Mouse (Mus musculus) lung, postnatal 0 days (tissue): ENCODE results near the gene Kalrn. TPM values are rescaled to one million over a fixed set of nuclear protein-coding genes. Genes with fewer than 3 reads are reported as not detected.

Experiments
- ATAC-seq: fragments of 200-750 bp; cut with Nextera tagmentation; 2 replicates; pipeline ENCODE4 v1.8.0; 2017; ENCODE audit warnings: moderate library complexity
- DNase-seq: peaks from one replicate; pipeline ENCODE4 v3.0.0-alpha.2; 2016; ENCODE audit warnings: low spot score
- H3K27ac ChIP-seq: fragments of 300-500 bp; sonication (generic); 2 replicates; pipeline ENCODE4 v1.5.1; 2014; ENCODE audit warnings: antibody characterized with exemption, mild to moderate bottlenecking, low read length, mixed read lengths
- H3K27me3 ChIP-seq: fragments of 300-500 bp; sonication (generic); replicated peaks from 2 replicates; pipeline ENCODE4 v1.6.1; 2014; ENCODE audit warnings: low read length, mixed read lengths; ENCODE audit not compliant: insufficient read depth
- H3K36me3 ChIP-seq: fragments of 300-500 bp; sonication (generic); 2 replicates; pipeline ENCODE4 v1.6.1; 2014; ENCODE audit warnings: low read length, mixed read lengths; ENCODE audit not compliant: insufficient read depth
- H3K4me1 ChIP-seq: fragments of 300-500 bp; sonication (generic); 2 replicates; pipeline ENCODE4 v1.6.1; 2014; ENCODE audit warnings: antibody characterized with exemption, low read depth, low read length, mixed read lengths; ENCODE audit not compliant: insufficient read depth
- H3K4me2 ChIP-seq: fragments of 300-500 bp; sonication (generic); replicated peaks from 2 replicates; pipeline ENCODE4 v1.6.1; 2014; ENCODE audit warnings: low read depth, mild to moderate bottlenecking, low read length, moderate library complexity, mixed read lengths
- H3K4me3 ChIP-seq: fragments of 300-500 bp; sonication (generic); 2 replicates; pipeline ENCODE4 v1.5.1; 2014; ENCODE audit warnings: low read depth, low read length
- H3K9ac ChIP-seq: fragments of 300-500 bp; sonication (generic); replicated peaks from 2 replicates; pipeline ENCODE4 v1.6.1; 2014; ENCODE audit warnings: low read depth, mild to moderate bottlenecking
- H3K9me3 ChIP-seq: fragments of 300-500 bp; sonication (generic); 2 replicates; pipeline ENCODE4 v1.6.1; 2016; ENCODE audit warnings: low read length, mixed read lengths
- CTCF ChIP-seq: IDR thresholded peaks from 2 replicates; pipeline ENCODE4 v1.5.1; 2016; ENCODE audit warnings: antibody characterized with exemption, mild to moderate bottlenecking
- EP300 ChIP-seq: IDR thresholded peaks from 2 replicates; pipeline ENCODE4 v1.6.1; 2016; ENCODE audit warnings: antibody characterized with exemption, mild to moderate bottlenecking, control low read depth
- WGBS: fragments of 180-500 bp; shearing (Covaris S2); extraction: QIAGEN DNeasy Blood & Tissue Kit; methylation state at CpG from one replicate; pipeline ENCODE4 v1.1.7; 2014; 5-methylcytosine and 5-hydroxymethylcytosine counted together
- polyA plus RNA-seq: library from polyadenylated mRNA; unstranded; fragments of >200 nt; fragmentation: Nextera tagmentation; extraction: Ambion mirVana; gene quantifications from 2 replicates; pipeline ENCODE4 v1.2.1, GENCODE M21; 2015

Kalrn gene
- polyA plus RNA-seq, 1 experiment from 2014 or later: 13.6 TPM

- H3K9ac ChIP-seq: no peak overlapping the region
- ATAC-seq: no peak
- no peaks in the 10 kb centered on the region for H3K27me3 ChIP-seq
- no peak overlapping the region for H3K27ac ChIP-seq
- H3K4me3 ChIP-seq: no peak overlapping the region
- H3K4me2 ChIP-seq: no peak overlapping the region
- no peaks in the 10 kb centered on the region for H3K9me3 ChIP-seq
- no peaks in the 10 kb centered on the region for H3K36me3 ChIP-seq
- 87% methylated on average over 11 of the region's 11 CpGs for WGBS
- H3K4me1 ChIP-seq: no peaks in the 10 kb centered on the region
- DNase-seq: no peak
- TF ChIP-seq CTCF: no peak
- TF ChIP-seq EP300: no peak
Measured at GRCm38 (mm10) chr16:34172572-34173181, 400.7 kb downstream of the Kalrn start.

- DNase-seq (no peak), ATAC-seq (no peak)
- no peak overlapping the region for H3K4me3 ChIP-seq
- TF ChIP-seq EP300 (no peak), CTCF (no peak)
- no peak overlapping the region for H3K27ac ChIP-seq
- H3K9ac ChIP-seq: no peak overlapping the region
- 81% methylated on average over 5 of the region's 5 CpGs for WGBS
- no peaks in the 10 kb centered on the region for H3K36me3 ChIP-seq
- H3K9me3 ChIP-seq: no peaks in the 10 kb centered on the region
- no peaks in the 10 kb centered on the region for H3K27me3 ChIP-seq
- H3K4me1 ChIP-seq: no peaks in the 10 kb centered on the region
- no peak overlapping the region for H3K4me2 ChIP-seq
Measured at GRCm38 (mm10) chr16:34167042-34167441, 406.3 kb downstream of the Kalrn start.

GRCm38 (mm10) chr16:34163086-34163485, 410.2 kb downstream of the Kalrn start:
- Histone ChIP-seq H3K9ac (no peak overlapping the region), H3K4me1 (no peaks in the 10 kb centered on the region), H3K27ac (no peak overlapping the region), H3K4me3 (no peak overlapping the region), H3K4me2 (no peak overlapping the region), H3K9me3 (no peaks in the 10 kb centered on the region), H3K27me3 (no peaks in the 10 kb centered on the region), H3K36me3 (no peaks in the 10 kb centered on the region)
- no peak for DNase-seq
- 63% methylated on average over 9 of the region's 9 CpGs for WGBS
- ATAC-seq: no peak
- TF ChIP-seq EP300 (no peak), CTCF (no peak)

- peak; percentile 31 for DNase-seq
- no peaks in the 10 kb centered on the region for H3K4me1 ChIP-seq
- no peak for ATAC-seq
Measured at GRCm38 (mm10) chr16:34159576-34159975, 413.8 kb downstream of the Kalrn start.

GRCm38 (mm10) chr16:34157386-34158135, 415.8 kb downstream of the Kalrn start:
- peak; percentile 10 for DNase-seq

More at GRCm38 (mm10) chr16:34159576-34159975, 413.8 kb downstream of the Kalrn start:
- WGBS: 84% methylated on average over 3 of the region's 3 CpGs
- Histone ChIP-seq H3K9ac (no peak overlapping the region), H3K4me2 (no peak overlapping the region), H3K9me3 (no peaks in the 10 kb centered on the region), H3K27ac (no peak overlapping the region), H3K4me3 (no peak overlapping the region), H3K27me3 (no peaks in the 10 kb centered on the region), H3K36me3 (no peaks in the 10 kb centered on the region)
- TF ChIP-seq EP300: no peak
- no peak for TF ChIP-seq CTCF

GRCm38 (mm10) chr16:34155696-34156095, 417.6 kb downstream of the Kalrn start:
- no peak overlapping the region for H3K9ac ChIP-seq
- no peaks in the 10 kb centered on the region for H3K27me3 ChIP-seq
- no peaks in the 10 kb centered on the region for H3K36me3 ChIP-seq
- TF ChIP-seq EP300 (no peak), CTCF (no peak)
- no peak for DNase-seq
- no peaks in the 10 kb centered on the region for H3K4me1 ChIP-seq
- no peaks in the 10 kb centered on the region for H3K9me3 ChIP-seq
- H3K4me3 ChIP-seq: no peak overlapping the region
- no peak overlapping the region for H3K27ac ChIP-seq
- ATAC-seq: no peak
- H3K4me2 ChIP-seq: no peak overlapping the region
- WGBS: 84% methylated on average over 3 of the region's 3 CpGs

More at GRCm38 (mm10) chr16:34157386-34158135, 415.8 kb downstream of the Kalrn start:
- Histone ChIP-seq H3K4me3 (no peak overlapping the region), H3K4me1 (no peaks in the 10 kb centered on the region), H3K9ac (no peak overlapping the region), H3K36me3 (no peaks in the 10 kb centered on the region), H3K27me3 (no peaks in the 10 kb centered on the region), H3K4me2 (no peak overlapping the region), H3K9me3 (no peaks in the 10 kb centered on the region), H3K27ac (no peak overlapping the region)
- no peak for TF ChIP-seq EP300
- no peak for TF ChIP-seq CTCF
- 51% methylated on average over 4 of the region's 4 CpGs for WGBS
- ATAC-seq: no peak
